Mouse (Mus musculus): ENCODE data around the gene Herc4. TPM values are rescaled to one million over a fixed set of nuclear protein-coding genes. Genes with fewer than 3 reads are reported as not detected.
A peak's percentile ranks its signal among the peaks of the same experiment; 100 is the strongest.

Herc4 gene
- polyA plus RNA-seq, 1 experiment from 2014 or later, result 23.7 TPM

DNA sequence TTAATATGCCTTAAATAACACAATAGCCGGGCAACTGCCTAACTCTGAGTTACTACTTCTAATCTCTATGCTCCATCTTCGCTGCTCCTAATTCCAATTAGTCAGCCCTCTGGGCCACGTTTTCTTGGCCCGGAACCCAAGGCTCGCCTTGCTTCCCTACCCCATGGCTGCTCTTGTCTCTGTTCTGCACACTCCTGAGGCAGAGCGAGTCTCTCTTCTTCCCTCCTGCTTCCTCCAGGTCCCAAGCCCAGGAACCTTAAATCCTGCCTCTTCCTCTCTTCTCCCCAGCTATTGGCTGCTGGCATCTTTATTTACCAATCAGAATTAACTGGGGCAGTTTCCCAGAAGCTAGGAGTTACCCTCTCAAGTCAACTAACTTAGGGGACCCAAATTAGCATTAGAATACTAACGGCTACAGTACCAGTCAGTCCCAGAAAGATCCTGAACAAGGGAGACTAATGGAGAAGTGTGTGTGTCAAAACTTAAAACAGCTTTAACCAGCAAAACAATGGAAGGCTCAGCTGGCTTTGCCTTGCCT is 122.4 kb downstream of the Herc4 start:
- WGBS, result 57% methylated on average over 7 of the region's 7 CpGs
- H3K27me3 ChIP-seq (replicated peaks), result no peaks in the 10 kb centered on the region
- H3K9me3 ChIP-seq (replicated peaks), result no peaks in the 10 kb centered on the region
- H3K4me3 ChIP-seq (replicated peaks), result no peak overlapping the region
- no peak overlapping the region for H3K9ac ChIP-seq (replicated peaks)
- no peak for ATAC-seq (ENCODE audit: low FRiP score)
- H3K36me3 ChIP-seq, result no peaks in the 10 kb centered on the region
- 0 out of 2 replicates have a peak overlapping the region, but pooled peaks have one; percentile 22 for H3K4me2 ChIP-seq
- no peaks in the 10 kb centered on the region for H3K4me1 ChIP-seq
- H3K27ac ChIP-seq (replicated peaks), result no peak overlapping the region

DNA sequence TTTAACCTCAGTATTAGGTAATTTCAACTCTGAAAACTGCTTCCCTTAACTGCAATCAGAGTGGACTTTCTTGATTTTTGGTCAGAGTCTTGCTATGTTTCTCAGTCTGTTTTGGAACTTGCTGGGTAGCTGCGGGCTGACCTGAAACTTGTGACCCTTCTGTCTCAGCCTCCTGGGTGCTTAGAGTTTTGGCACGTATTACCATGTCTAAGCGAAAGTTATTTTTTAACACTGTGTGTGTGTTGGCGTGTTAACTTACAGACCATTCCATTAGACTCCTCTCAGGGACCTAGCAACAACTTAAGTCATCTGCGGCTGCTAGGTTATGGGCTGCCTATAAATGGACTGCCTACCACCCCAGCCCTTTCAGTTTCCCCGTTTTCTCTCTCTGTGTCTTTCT is 123.8 kb downstream of the Herc4 start:
- ATAC-seq (ENCODE audit: low FRiP score), result no peak
- Histone ChIP-seq H3K36me3 (no peaks in the 10 kb centered on the region), H3K9ac (replicated peaks) (no peak overlapping the region), H3K4me1 (no peaks in the 10 kb centered on the region), H3K27me3 (replicated peaks) (no peaks in the 10 kb centered on the region), H3K27ac (replicated peaks) (no peak overlapping the region), H3K9me3 (replicated peaks) (no peaks in the 10 kb centered on the region), H3K4me3 (replicated peaks) (no peak overlapping the region), H3K4me2 (no peak overlapping the region)
- WGBS, result 79% methylated on average over 6 of the region's 6 CpGs

Other genes with a start within 250 kb of the Herc4 start
- 116 and 117 TPM in 2 replicates for gene Hnrnph3, start 219.6 kb upstream of the Herc4 start, polyA plus RNA-seq (2015; fragmentation: Nextera tagmentation; extraction: Ambion mirVana)
- gene Pbld2, start 219.5 kb upstream of the Herc4 start, polyA plus RNA-seq (2015; fragmentation: Nextera tagmentation; extraction: Ambion mirVana), result 0.81 and 1.00 TPM in 2 replicates
- 0.73 and 1.0 TPM in 2 replicates for gene Pbld1, start 183.6 kb upstream of the Herc4 start, polyA plus RNA-seq (2015; fragmentation: Nextera tagmentation; extraction: Ambion mirVana)
- 2.7 and 3.8 TPM in 2 replicates for gene Atoh7, start 144.2 kb upstream of the Herc4 start, polyA plus RNA-seq (2015; fragmentation: Nextera tagmentation; extraction: Ambion mirVana)
- 1.1 and 1.8 TPM in 2 replicates for gene Mypn, start 39.9 kb upstream of the Herc4 start, polyA plus RNA-seq (2015; fragmentation: Nextera tagmentation; extraction: Ambion mirVana)
- 4.4 and 4.7 TPM in 2 replicates for gene Sirt1, start 137.9 kb downstream of the Herc4 start, polyA plus RNA-seq (2015; fragmentation: Nextera tagmentation; extraction: Ambion mirVana)
- gene Dnajc12, start 138.6 kb downstream of the Herc4 start, polyA plus RNA-seq (2015; fragmentation: Nextera tagmentation; extraction: Ambion mirVana), result 25.4 and 27.5 TPM in 2 replicates
- not detected in 2 replicates for gene Gm7075, start 178.0 kb downstream of the Herc4 start, polyA plus RNA-seq (2015; fragmentation: Nextera tagmentation; extraction: Ambion mirVana)
- gene Ctnna3, start 186.3 kb downstream of the Herc4 start, polyA plus RNA-seq (2015; fragmentation: Nextera tagmentation; extraction: Ambion mirVana), result 7.9 and 9.5 TPM in 2 replicates

All from neural tube, embryonic 15.5 days (tissue).